Mouse (Mus musculus) hindlimb bud, embryonic 11.5 days (tissue): ENCODE data around the gene Dbx1.
A peak's percentile ranks its signal among the peaks of the same experiment; 100 is the strongest.

Experiments
- DNase-seq: peaks from one replicate; pipeline ENCODE4 v3.0.0-alpha.2; 2012; ENCODE audit warnings: low read depth, low spot score; ENCODE audit errors: extremely low spot score

Dbx1 gene

GRCm38 (mm10) chr7:49636491-49637115 lies at the start of gene Dbx1:
Gene Dbx1, minus strand, starts transcription at chr7:49636849.
- DNase-seq: no peak

- DNase-seq: no peak
Measured at GRCm38 (mm10) chr7:49678826-49679377, 42.3 kb upstream of the Dbx1 start.

- peak; percentile 31 for DNase-seq
Measured at GRCm38 (mm10) chr7:49678100-49678825, 41.6 kb upstream of the Dbx1 start.

GRCm38 (mm10) chr7:49677166-49677565 lies 40.5 kb upstream of the Dbx1 start:
- no peak for DNase-seq

GRCm38 (mm10) chr7:49676627-49677026 lies 40.0 kb upstream of the Dbx1 start:
- no peak for DNase-seq

GRCm38 (mm10) chr7:49668260-49668857 lies 31.7 kb upstream of the Dbx1 start:
- DNase-seq: no peak

GRCm38 (mm10) chr7:49663575-49663974 lies 26.9 kb upstream of the Dbx1 start:
- no peak for DNase-seq

- DNase-seq: no peak
Measured at GRCm38 (mm10) chr7:49662492-49663026, 25.9 kb upstream of the Dbx1 start.

GRCm38 (mm10) chr7:49661811-49662491 lies 25.3 kb upstream of the Dbx1 start:
- no peak for DNase-seq

- DNase-seq: no peak
Measured at GRCm38 (mm10) chr7:49640709-49641305, 4.2 kb upstream of the Dbx1 start.

- no peak for DNase-seq
Measured at GRCm38 (mm10) chr7:49639864-49640708, 3.4 kb upstream of the Dbx1 start.

GRCm38 (mm10) chr7:49638941-49639776 lies 2.5 kb upstream of the Dbx1 start:
- DNase-seq: no peak

GRCm38 (mm10) chr7:49637851-49638663 lies 1.4 kb upstream of the Dbx1 start:
- no peak for DNase-seq

- DNase-seq: no peak
Measured at GRCm38 (mm10) chr7:49637281-49637680, 632 bp upstream of the Dbx1 start.

- DNase-seq: no peak
Measured at GRCm38 (mm10) chr7:49635971-49636370, 678 bp downstream of the Dbx1 start.

- no peak for DNase-seq
Measured at GRCm38 (mm10) chr7:49635074-49635621, 1.5 kb downstream of the Dbx1 start.

- DNase-seq: no peak
Measured at GRCm38 (mm10) chr7:49634291-49635073, 2.2 kb downstream of the Dbx1 start.
